Mouse (Mus musculus): ENCODE results near the gene Fam198a. TPM values are rescaled to one million over a fixed set of nuclear protein-coding genes. Genes with fewer than 3 reads are reported as not detected.

Fam198a gene
- total and polyA plus RNA-seq, 2 experiments from 2014 or later = 2.1 to 7.5 TPM

DNA sequence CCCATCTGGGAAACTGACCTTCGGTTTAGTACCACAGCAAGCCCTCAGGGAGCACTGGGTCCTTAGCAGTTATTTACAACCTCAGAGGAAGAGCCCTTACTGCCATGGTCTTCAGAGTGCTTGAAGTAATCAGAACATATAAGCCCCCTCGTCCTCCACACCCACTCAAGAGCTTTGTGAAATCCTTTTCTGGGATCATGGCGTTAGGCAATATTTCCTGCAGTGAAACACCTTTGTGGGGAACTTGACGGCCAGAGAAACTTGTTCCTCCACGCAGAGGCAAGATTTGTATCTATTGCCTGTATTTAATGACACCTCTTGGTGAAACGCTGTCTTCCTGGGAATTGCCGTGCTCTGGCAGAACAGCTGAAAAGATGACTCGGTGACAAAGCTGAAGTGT, 24.8 kb upstream of the Fam198a start:
- no peak overlapping the region for H3K4me3 ChIP-seq (ENCODE audit: low read length)
- no peak overlapping the region for H3K9ac ChIP-seq (replicated peaks; ENCODE audit: low read length)
- H3K27ac ChIP-seq = no peak overlapping the region
- H3K27me3 ChIP-seq (ENCODE audit: insufficient read depth, low read length) = no peaks in the 10 kb centered on the region
- H3K9me3 ChIP-seq (ENCODE audit: low read length) = no peaks in the 10 kb centered on the region
- TF ChIP-seq CTCF (IDR thresholded peaks at IDR 0.05; ENCODE audit: low read depth) = no peak
- no peaks in the 10 kb centered on the region for H3K36me3 ChIP-seq (ENCODE audit: insufficient read depth, low read length)
- 76% methylated on average over 8 of the region's 8 CpGs for WGBS
- no peaks in the 10 kb centered on the region for H3K4me1 ChIP-seq (ENCODE audit: insufficient read depth, low read length)
- ATAC-seq = no peak
- no peak for DNase-seq (ENCODE audit: low spot score)
- no peak overlapping the region for H3K4me2 ChIP-seq (ENCODE audit: low read depth, low read length)

DNA sequence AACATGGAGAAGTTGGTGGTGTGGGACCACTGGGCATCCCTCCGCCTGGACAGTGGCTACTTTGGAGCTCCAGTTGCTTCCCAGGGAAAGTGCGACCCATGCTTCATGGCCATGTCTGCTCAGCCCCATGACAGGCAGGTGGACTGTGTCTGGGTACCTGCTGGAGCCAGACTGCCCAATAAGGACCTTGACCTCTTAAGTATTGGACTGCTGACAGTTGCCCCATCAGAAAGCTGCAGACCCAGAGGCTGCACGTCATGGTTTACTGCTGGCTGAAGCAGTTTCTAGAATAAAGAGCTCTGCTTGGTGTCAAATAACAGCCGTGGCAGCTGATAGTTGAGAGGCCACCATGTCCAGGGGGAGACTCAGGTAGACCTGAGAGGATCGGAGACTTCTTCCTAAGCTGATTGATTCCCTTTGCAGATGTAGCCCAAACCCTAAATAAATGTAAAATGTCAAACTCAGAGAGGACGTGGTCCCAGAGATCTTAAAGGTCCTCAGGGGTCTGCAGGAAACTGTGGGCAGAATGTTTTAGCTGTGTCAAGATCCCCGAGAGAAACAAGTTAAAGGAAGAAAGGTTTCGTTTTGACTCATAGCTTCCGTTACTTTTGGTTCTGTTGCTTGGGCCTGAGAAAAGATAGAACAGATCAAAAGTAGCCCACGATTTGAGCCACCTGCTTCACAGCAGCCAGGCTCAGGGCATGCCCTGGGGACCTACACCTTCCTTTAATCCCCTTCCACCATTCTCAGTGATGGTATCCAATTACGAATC, 24.0 kb upstream of the Fam198a start:
- no peaks in the 10 kb centered on the region for H3K36me3 ChIP-seq (ENCODE audit: insufficient read depth, low read length)
- H3K4me1 ChIP-seq (ENCODE audit: insufficient read depth, low read length) = no peaks in the 10 kb centered on the region
- no peak for TF ChIP-seq CTCF (IDR thresholded peaks at IDR 0.05; ENCODE audit: low read depth)
- DNase-seq (ENCODE audit: low spot score) (no peak), ATAC-seq (no peak)
- WGBS = 72% methylated on average over 11 of the region's 11 CpGs
- H3K4me2 ChIP-seq (ENCODE audit: low read depth, low read length) = no peak overlapping the region
- no peak overlapping the region for H3K27ac ChIP-seq
- no peaks in the 10 kb centered on the region for H3K27me3 ChIP-seq (ENCODE audit: insufficient read depth, low read length)
- no peaks in the 10 kb centered on the region for H3K9me3 ChIP-seq (ENCODE audit: low read length)
- no peak overlapping the region for H3K9ac ChIP-seq (replicated peaks; ENCODE audit: low read length)
- no peak overlapping the region for H3K4me3 ChIP-seq (ENCODE audit: low read length)

DNA sequence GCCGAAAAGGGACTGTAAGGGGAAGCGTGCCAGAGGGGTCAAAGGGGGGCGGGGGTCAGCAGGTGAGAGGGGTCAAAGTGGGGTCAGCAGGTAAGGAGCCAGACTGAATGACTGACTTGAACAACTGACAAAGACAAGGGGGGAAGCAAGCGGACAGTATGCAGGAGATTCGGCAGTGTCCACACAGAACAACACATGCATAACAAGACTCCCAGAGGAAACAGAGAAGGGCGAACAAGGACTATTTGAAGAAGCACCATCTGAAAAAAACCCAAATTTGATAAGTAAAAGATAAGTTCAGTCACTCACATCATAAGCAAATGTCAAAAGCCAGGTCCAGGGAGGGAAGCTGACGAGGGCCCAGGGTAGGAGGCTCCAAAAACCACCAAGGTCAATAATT, 23.1 kb upstream of the Fam198a start:
- WGBS = 87% methylated on average over 7 of the region's 7 CpGs
- ATAC-seq (no peak), DNase-seq (ENCODE audit: low spot score) (no peak)
- Histone ChIP-seq H3K9me3 (ENCODE audit: low read length) (no peaks in the 10 kb centered on the region), H3K4me1 (ENCODE audit: insufficient read depth, low read length) (no peaks in the 10 kb centered on the region), H3K4me3 (ENCODE audit: low read length) (no peak overlapping the region), H3K27me3 (ENCODE audit: insufficient read depth, low read length) (no peaks in the 10 kb centered on the region), H3K27ac (no peak overlapping the region), H3K4me2 (ENCODE audit: low read depth, low read length) (no peak overlapping the region), H3K36me3 (ENCODE audit: insufficient read depth, low read length) (no peaks in the 10 kb centered on the region), H3K9ac (replicated peaks; ENCODE audit: low read length) (no peak overlapping the region)
- TF ChIP-seq CTCF (IDR thresholded peaks at IDR 0.05; ENCODE audit: low read depth) = no peak

DNA sequence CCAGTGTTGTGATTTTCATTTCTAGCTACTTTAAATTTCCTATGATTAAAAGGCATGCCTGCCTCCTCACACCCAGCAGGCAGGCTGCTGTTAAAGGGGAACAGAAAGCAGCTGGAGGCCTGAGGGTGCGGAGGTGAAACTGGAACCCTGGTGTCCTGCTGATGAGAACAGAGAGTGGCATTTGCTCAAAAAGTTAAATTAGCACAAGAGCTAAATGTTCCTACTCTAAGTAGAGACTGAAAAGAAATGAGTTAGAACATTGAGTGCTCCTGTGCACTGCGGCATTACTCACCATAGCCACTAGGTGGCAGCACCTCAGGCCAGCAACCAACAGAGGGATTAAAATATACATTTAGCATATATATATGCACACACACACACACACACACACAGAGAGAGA, 22.3 kb upstream of the Fam198a start:
- Histone ChIP-seq H3K9ac (replicated peaks; ENCODE audit: low read length) (no peak overlapping the region), H3K4me1 (ENCODE audit: insufficient read depth, low read length) (no peaks in the 10 kb centered on the region), H3K4me3 (ENCODE audit: low read length) (no peak overlapping the region), H3K4me2 (ENCODE audit: low read depth, low read length) (no peak overlapping the region), H3K27ac (no peak overlapping the region), H3K9me3 (ENCODE audit: low read length) (no peaks in the 10 kb centered on the region), H3K36me3 (ENCODE audit: insufficient read depth, low read length) (no peaks in the 10 kb centered on the region), H3K27me3 (ENCODE audit: insufficient read depth, low read length) (no peaks in the 10 kb centered on the region)
- TF ChIP-seq CTCF (IDR thresholded peaks at IDR 0.05; ENCODE audit: low read depth) = peak; percentile 88
- ATAC-seq (0 out of 2 replicates have a peak, but pooled peaks have one; percentile 35), DNase-seq (ENCODE audit: low spot score) (peak; percentile 65)
- 29% methylated on average over 2 of the region's 2 CpGs for WGBS

DNA sequence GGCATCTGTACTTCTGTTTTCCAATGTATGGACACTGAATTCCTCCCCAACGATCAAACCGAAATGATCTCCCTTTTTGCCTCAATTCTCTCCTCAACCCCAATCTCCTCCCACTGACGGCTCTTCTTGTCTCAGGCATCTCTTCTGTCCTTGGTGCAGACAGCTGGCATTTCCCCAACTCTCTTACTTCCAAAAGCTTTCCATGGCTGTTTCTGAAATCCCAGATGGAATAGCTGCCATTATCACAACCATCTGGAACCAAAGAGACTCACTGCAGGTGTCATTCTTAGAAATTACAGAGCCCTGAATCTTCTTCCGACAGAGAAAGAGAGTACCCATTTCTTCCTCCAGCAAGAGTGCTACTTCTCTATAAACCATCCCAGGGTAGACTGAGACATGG, 15.9 kb upstream of the Fam198a start:
- no peak for TF ChIP-seq CTCF (IDR thresholded peaks at IDR 0.05; ENCODE audit: low read depth)
- Histone ChIP-seq H3K4me3 (ENCODE audit: low read length) (no peak overlapping the region), H3K9me3 (ENCODE audit: low read length) (no peaks in the 10 kb centered on the region), H3K4me2 (ENCODE audit: low read depth, low read length) (no peak overlapping the region), H3K27ac (no peak overlapping the region), H3K36me3 (ENCODE audit: insufficient read depth, low read length) (no peaks in the 10 kb centered on the region), H3K9ac (replicated peaks; ENCODE audit: low read length) (no peak overlapping the region), H3K27me3 (ENCODE audit: insufficient read depth, low read length) (no peaks in the 10 kb centered on the region), H3K4me1 (ENCODE audit: insufficient read depth, low read length) (no peaks in the 10 kb centered on the region; the same call in 1 of the 2 replicates)
- no peak for DNase-seq (ENCODE audit: low spot score)
- 77% methylated on average over 4 of the region's 4 CpGs for WGBS
- ATAC-seq = no peak

DNA sequence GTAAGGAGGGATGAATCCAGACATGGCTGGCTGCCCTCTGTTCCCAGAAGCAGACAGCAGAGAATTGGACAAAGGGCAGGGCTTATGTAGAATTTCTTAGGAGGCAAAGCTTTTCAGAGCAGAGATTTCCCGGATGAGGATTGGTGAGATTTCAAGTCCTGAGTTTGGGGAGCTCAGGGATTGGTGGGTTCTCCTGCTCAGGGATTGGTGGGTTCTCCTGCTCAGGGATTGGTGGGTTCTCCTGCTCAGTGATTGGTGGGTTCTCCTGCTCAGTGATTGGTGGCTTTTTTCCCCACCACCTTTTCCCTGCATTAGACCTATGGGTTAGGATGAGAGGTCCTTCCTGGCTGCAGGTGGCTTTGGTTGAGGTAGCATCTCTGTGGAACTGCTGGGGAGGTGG, 13.8 kb upstream of the Fam198a start:
- Histone ChIP-seq H3K4me3 (ENCODE audit: low read length) (peak overlapping the region; percentile 38; the same call in 1 of the 2 replicates), H3K9me3 (ENCODE audit: low read length) (no peaks in the 10 kb centered on the region), H3K4me1 (ENCODE audit: insufficient read depth, low read length) (no peaks in the 10 kb centered on the region; the same call in 1 of the 2 replicates), H3K27me3 (ENCODE audit: insufficient read depth, low read length) (no peaks in the 10 kb centered on the region), H3K4me2 (ENCODE audit: low read depth, low read length) (peak overlapping the region; percentile 53), H3K36me3 (ENCODE audit: insufficient read depth, low read length) (no peaks in the 10 kb centered on the region), H3K27ac (peak overlapping the region; percentile 56; the same call in 1 of the 2 replicates), H3K9ac (replicated peaks; ENCODE audit: low read length) (no peak overlapping the region)
- WGBS = 69% methylated on average over 1 of the region's 1 CpGs
- TF ChIP-seq CTCF (IDR thresholded peaks at IDR 0.05; ENCODE audit: low read depth) = no peak
- ATAC-seq (peak; percentile 84), DNase-seq (ENCODE audit: low spot score) (peak; percentile 51)

DNA sequence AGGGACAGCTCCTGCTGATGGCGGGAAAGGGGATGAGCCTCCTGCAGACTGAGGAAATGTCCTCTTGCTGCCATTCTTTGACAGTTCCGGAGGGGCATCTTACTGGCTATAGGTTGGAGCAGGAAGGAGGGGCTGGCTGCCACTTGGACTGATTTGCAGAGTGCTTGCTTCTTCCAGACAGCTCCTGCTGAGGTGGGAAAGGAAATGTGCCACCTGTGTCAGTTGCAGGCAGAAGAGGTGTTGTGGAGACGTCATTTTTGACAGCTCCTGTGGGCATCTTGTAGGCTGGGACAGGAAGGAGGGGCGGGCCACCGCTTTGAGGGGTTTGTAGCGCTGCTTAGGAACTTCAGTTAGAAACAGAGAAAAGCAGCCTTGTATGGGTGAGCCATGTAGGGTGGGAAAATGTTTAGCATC, 13.3 kb upstream of the Fam198a start:
- Histone ChIP-seq H3K4me1 (ENCODE audit: insufficient read depth, low read length) (no peaks in the 10 kb centered on the region; the same call in 1 of the 2 replicates), H3K9ac (replicated peaks; ENCODE audit: low read length) (0 out of 2 replicates have a peak overlapping the region, but pooled peaks have one; percentile 3), H3K27me3 (ENCODE audit: insufficient read depth, low read length) (no peaks in the 10 kb centered on the region), H3K27ac (peak overlapping the region; percentile 37), H3K4me3 (ENCODE audit: low read length) (peak overlapping the region; percentile 38), H3K36me3 (ENCODE audit: insufficient read depth, low read length) (no peaks in the 10 kb centered on the region), H3K9me3 (ENCODE audit: low read length) (no peaks in the 10 kb centered on the region), H3K4me2 (ENCODE audit: low read depth, low read length) (peak overlapping the region; percentile 53)
- ATAC-seq (peak; percentile 52), DNase-seq (ENCODE audit: low spot score) (peak; percentile 47)
- no peak for TF ChIP-seq CTCF (IDR thresholded peaks at IDR 0.05; ENCODE audit: low read depth)
- WGBS = 56% methylated on average over 6 of the region's 6 CpGs
